Mouse (Mus musculus): ENCODE results near the gene Cdc37.

DNA sequence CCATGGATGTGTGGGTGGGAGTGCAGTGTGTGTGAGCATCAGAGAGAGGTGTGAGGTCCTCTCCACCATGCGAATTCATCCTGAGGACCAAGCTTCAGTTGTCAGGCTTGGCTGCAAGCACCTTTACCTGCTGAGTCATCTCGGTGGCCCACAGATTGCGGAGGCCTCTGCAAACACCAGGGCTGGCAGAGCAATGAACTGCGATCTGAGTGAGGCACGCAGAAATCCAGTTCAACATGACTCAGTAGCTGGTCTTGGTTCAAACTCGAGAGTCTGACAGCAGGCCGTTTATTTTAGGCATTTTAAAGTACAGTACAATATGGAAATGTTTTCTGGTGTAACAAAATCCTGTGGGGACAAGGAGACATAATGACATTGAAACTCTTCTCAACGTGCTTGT, 52.0 kb downstream of the Cdc37 start:
- no peak for TF ChIP-seq POLR2A (IDR thresholded peaks at IDR 0.05; ENCODE audit: borderline replicate concordance, low read depth, low read length)
- TF ChIP-seq CTCF (IDR thresholded peaks at IDR 0.05; ENCODE audit: low read depth, low read length), result no peak

Measured in bone marrow macrophage, adult 2 months (primary cell).